Mouse (Mus musculus) bone marrow macrophage, adult 2 months (primary cell): Measurements from ENCODE around the gene Arid4a.

Experiments
- CTCF ChIP-seq: IDR thresholded peaks from 2 replicates; pipeline ENCODE4 v1.5.1; 2012; ENCODE audit warnings: low read depth, mild to moderate bottlenecking, low read length, moderate library complexity
- POLR2A ChIP-seq: IDR thresholded peaks from 2 replicates; pipeline ENCODE4 v1.6.1; 2012; ENCODE audit warnings: mild to moderate bottlenecking, low read depth, low read length, borderline replicate concordance

DNA sequence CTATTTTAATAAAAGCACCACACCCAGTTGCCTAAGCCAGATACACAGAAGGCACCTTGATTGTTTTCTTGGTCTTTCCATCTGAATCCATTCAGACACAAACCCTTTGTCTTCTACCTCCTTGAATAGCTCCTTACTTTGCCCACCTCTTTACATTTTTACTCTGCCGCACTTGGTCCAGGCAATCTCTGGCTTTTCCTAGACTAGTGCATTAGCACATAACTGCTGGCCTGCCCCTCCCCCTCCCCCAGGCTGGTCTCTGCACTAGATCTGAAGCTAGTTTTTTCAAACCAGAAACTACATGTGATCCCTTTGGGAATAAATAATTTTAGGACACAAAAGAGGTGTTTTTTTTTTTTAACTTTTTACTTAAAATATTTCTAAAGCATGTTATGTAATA lies 37.2 kb downstream of the Arid4a start:
- TF ChIP-seq POLR2A (no peak), CTCF (no peak)
